Mouse (Mus musculus) bone marrow macrophage, adult 2 months (primary cell): ENCODE measurements around the gene Rhox2c. TPM values are rescaled to one million over a fixed set of nuclear protein-coding genes. Genes with fewer than 3 reads are reported as not detected.
"Not testable (repeated sequence)": the region's sequence is repeated elsewhere in the genome, so short reads cannot be mapped to it uniquely, and the experiment has no call there.

ENCODE experiments used
- H3K27ac ChIP-seq: 2 replicates; pipeline ENCODE4 v1.5.1; 2012; ENCODE audit warnings: low read depth, low read length; ENCODE audit not compliant: insufficient read depth
- H3K4me1 ChIP-seq: 2 replicates; pipeline ENCODE4 v1.6.1; 2012; ENCODE audit warnings: low read length; ENCODE audit not compliant: control insufficient read depth, insufficient read depth
- H3K4me3 ChIP-seq: 2 replicates; pipeline ENCODE4 v1.5.1; 2012; ENCODE audit warnings: mild to moderate bottlenecking, low read length, moderate library complexity; ENCODE audit not compliant: insufficient read depth
- polyA plus RNA-seq: library from polyadenylated mRNA; stranded (reverse); fragments of >200 nt; gene quantifications from 2 replicates; pipeline ENCODE4 v1.2.4, GENCODE M21; 2012; ENCODE audit not compliant: missing spikeins, insufficient read depth, insufficient read length

Gene Rhox2c
- polyA plus RNA-seq, result not detected in 2 replicates

DNA sequence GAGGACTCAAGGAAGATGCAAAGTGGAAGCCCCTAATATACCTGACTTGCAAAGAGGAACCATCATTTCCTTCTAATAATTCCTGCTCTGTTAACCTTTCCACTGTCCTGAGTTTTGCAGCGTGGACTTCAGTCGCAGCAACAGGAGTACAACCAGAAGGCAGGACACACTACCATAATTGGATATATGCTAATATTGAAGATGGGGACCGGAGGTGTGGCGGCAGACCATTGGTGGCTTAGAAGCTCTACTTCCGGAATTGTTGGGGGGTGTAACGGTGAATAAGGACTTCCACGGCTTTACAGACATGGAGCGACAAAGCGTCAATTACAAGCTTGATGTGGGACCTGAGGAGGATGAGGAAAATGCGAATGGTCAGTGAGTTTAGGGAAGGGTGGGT is at the start of gene Rhox2c:
Gene Rhox2c, plus strand, starts transcription at position 301 of the 400 bp plus-strand sequence.
- not testable (repeated sequence) for H3K4me3 ChIP-seq, H3K4me1 ChIP-seq, H3K27ac ChIP-seq

DNA sequence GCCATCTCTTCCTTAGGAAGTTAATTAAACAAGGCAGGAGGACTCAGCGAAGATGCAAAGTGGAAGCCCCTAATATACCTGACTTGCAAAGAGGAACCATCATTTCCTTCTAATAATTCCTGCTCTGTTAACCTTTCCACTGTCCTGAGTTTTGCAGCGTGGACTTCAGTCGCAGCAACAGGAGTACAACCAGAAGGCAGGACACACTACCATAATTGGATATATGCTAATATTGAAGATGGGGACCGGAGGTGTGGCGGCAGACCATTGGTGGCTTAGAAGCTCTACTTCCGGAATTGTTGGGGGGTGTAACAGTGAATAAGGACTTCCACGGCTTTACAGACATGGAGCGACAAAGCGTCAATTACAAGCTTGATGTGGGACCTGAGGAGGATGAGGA is 41.7 kb upstream of the Rhox2c start, which contains the start of gene Rhox2b:
Gene Rhox2b, plus strand, starts transcription at position 301 of the 400 bp plus-strand sequence.
- not testable (repeated sequence) for H3K4me1 ChIP-seq, H3K4me3 ChIP-seq, H3K27ac ChIP-seq

DNA sequence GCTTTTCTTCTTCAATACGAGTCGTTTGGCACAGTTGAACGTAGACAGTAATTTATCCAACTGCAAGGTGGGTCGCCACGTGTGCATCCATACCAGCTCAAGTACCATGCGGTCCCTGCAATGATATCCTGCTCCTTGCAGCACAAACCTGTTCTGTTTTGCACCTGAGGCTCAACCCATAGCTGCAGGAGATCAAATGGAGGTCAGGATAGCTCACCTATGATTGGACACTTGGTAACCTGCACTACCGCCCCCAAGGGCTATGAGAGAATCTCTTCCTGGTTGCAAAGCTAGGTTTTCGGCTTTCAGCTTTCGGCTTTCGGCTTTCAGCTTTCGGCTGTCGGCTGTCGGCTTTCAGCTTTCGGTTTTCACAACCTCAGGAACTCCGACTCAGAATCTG is 21.3 kb upstream of the Rhox2c start, which contains the start of gene Rhox4b:
Gene Rhox4b, plus strand, starts transcription at position 301 of the 400 bp plus-strand sequence.
- not testable (repeated sequence) for H3K4me1 ChIP-seq, H3K4me3 ChIP-seq, H3K27ac ChIP-seq

DNA sequence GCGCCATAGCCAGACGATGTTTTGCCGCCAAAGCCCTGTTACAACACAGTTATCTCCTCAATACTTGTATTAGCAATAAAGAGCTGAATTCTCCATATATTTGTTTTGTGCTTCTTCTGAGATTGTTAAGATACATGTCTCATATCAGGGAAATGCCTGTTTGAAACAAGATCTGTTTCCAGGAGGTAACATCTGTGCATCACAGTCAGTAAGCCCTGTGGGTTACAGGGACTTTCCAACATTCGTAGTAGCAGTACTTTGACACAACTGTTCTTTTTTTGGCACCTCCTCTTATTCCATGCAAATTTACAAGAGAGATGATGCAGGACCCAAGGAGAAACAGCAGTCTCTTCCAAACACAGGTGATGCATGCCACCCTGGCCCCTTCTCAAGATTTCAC is 4.8 kb downstream of the Rhox2c start, which contains the start of gene Rhox3c:
Gene Rhox3c, plus strand, starts transcription at position 301 of the 400 bp plus-strand sequence.
- H3K4me3 ChIP-seq, H3K27ac ChIP-seq, H3K4me1 ChIP-seq: not testable (repeated sequence)

DNA sequence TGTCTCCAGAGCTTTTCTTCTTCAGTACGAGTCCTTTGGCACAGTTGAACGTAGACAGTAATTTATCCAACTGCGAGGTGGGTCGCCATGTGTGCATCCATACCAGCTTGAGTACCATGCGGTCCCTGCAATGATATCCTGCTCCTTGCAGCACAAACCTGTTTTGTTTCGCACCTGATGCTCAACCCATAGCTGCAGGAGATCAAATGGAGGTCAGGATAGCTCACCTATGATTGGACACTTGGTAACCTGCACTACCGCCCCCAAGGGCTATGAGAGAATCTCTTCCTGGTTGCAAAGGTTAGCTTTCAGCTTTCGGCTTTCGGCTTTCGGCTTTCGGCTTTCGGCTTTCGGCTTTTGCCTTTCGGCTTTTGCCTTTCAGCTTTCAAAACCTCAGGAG is 26.6 kb downstream of the Rhox2c start, which contains the start of gene Rhox4c:
Gene Rhox4c, plus strand, starts transcription at position 301 of the 400 bp plus-strand sequence.
- H3K27ac ChIP-seq, H3K4me3 ChIP-seq, H3K4me1 ChIP-seq: not testable (repeated sequence)

DNA sequence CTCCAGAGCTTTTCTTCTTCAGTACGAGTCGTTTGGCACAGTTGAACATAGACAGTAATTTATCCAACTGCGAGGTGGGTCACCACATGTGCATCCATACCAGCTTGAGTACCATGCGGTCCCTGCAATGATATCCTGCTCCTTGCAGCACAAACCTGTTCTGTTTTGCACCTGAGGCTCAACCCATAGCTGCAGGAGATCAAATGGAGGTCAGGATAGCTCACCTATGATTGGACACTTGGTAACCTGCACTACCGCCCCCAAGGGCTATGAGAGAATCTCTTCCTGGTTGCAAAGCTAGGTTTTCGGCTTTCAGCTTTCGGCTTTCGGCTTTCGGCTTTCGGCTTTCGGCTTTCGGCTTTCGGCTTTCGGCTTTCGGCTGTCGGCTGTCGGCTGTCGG is 60.6 kb downstream of the Rhox2c start, which contains the start of gene Rhox4d:
Gene Rhox4d, plus strand, starts transcription at position 301 of the 400 bp plus-strand sequence.
- not testable (repeated sequence) for H3K4me3 ChIP-seq, H3K4me1 ChIP-seq, H3K27ac ChIP-seq

Other genes with a start within 250 kb of the Rhox2c start
- gene Gm9, start 242.6 kb upstream of the Rhox2c start, polyA plus RNA-seq, result not detected in 2 replicates
- gene Rhox1, start 231.4 kb upstream of the Rhox2c start, polyA plus RNA-seq, result not detected in 2 replicates
- not detected in 2 replicates for gene Rhox2a, start 208.7 kb upstream of the Rhox2c start, polyA plus RNA-seq
- gene Rhox3a, start 203.8 kb upstream of the Rhox2c start, polyA plus RNA-seq, result not detected in 2 replicates
- not detected in 2 replicates for gene Rhox4a, start 188.3 kb upstream of the Rhox2c start, polyA plus RNA-seq
- not detected in 2 replicates for gene Rhox3a2, start 73.7 kb upstream of the Rhox2c start, polyA plus RNA-seq
- gene Rhox4a2, start 62.8 kb upstream of the Rhox2c start, polyA plus RNA-seq, result not detected in 2 replicates
- gene Rhox2b, start 41.6 kb upstream of the Rhox2c start, polyA plus RNA-seq, result not detected in 2 replicates
- not detected in 2 replicates for gene Rhox4b, start 21.2 kb upstream of the Rhox2c start, polyA plus RNA-seq
- not detected in 2 replicates for gene Rhox3c, start 4.9 kb downstream of the Rhox2c start, polyA plus RNA-seq
- not detected in 2 replicates for gene Rhox4c, start 26.7 kb downstream of the Rhox2c start, polyA plus RNA-seq
- gene Rhox2d, start 39.7 kb downstream of the Rhox2c start, polyA plus RNA-seq, result not detected in 2 replicates
- gene Rhox4d, start 60.7 kb downstream of the Rhox2c start, polyA plus RNA-seq, result not detected in 2 replicates
- not detected in 2 replicates for gene Rhox2e, start 76.8 kb downstream of the Rhox2c start, polyA plus RNA-seq
- gene Rhox3e, start 88.3 kb downstream of the Rhox2c start, polyA plus RNA-seq, result not detected in 2 replicates
- gene Rhox4e, start 103.7 kb downstream of the Rhox2c start, polyA plus RNA-seq, result not detected in 2 replicates
- not detected in 2 replicates for gene Rhox2f, start 117.7 kb downstream of the Rhox2c start, polyA plus RNA-seq
- gene Rhox3f, start 127.3 kb downstream of the Rhox2c start, polyA plus RNA-seq, result not detected in 2 replicates
- not detected in 2 replicates for gene Rhox4f, start 154.0 kb downstream of the Rhox2c start, polyA plus RNA-seq
- not detected in 2 replicates for gene Rhox3g, start 174.9 kb downstream of the Rhox2c start, polyA plus RNA-seq
- gene Rhox2g, start 189.8 kb downstream of the Rhox2c start, polyA plus RNA-seq, result not detected in 2 replicates
- not detected in 2 replicates for gene Rhox4g, start 197.6 kb downstream of the Rhox2c start, polyA plus RNA-seq
- gene Rhox3h, start 215.1 kb downstream of the Rhox2c start, polyA plus RNA-seq, result not detected in 2 replicates
- not detected in 2 replicates for gene Rhox2h, start 219.6 kb downstream of the Rhox2c start, polyA plus RNA-seq